Mouse (Mus musculus) hematopoietic stem cell, adult 5-6 weeks (primary cell): ENCODE results near the gene Klf11. TPM values are rescaled to one million over a fixed set of nuclear protein-coding genes. Genes with fewer than 3 reads are reported as not detected.

Experiments
- ATAC-seq, 2 experiments: fragments of 125-278 bp in 1 of 2; replicated peaks in 1 of 2; 2 replicates each; pipeline ENCODE4 v1.8.0; 2016 to 2017; ENCODE audit warnings: inconsistent platforms in 2 of 2, mild to moderate bottlenecking in 2 of 2, moderate number of reproducible peaks in 2 of 2, low read depth in 1 of 2, moderate TSS enrichment in 1 of 2; ENCODE audit not compliant: low FRiP score in 2 of 2, poor library complexity in 2 of 2, severe bottlenecking in 2 of 2, insufficient read depth in 1 of 2, low TSS enrichment in 1 of 2
- total RNA-seq: library from RNA; stranded (forward); fragments of 172-1452, 232-1000 nt; gene quantifications from 2 replicates; pipeline ENCODE4 v1.2.3, GENCODE M21; 2017

Gene Klf11
- total RNA-seq, 1 experiment from 2014 or later: 20.9 TPM

- ATAC-seq: no peak
Observed at GRCm38 (mm10) chr12:24645901-24646300, 5.2 kb upstream of the Klf11 start.

- no peak for ATAC-seq
Observed at GRCm38 (mm10) chr12:24648094-24648493, 3.0 kb upstream of the Klf11 start.

GRCm38 (mm10) chr12:24650415-24651062 lies 535 bp upstream of the Klf11 start:
- peak in 1 of 2 experiments; percentile 0; a peak in 1 of 4 replicates for ATAC-seq

GRCm38 (mm10) chr12:24651642-24652342 lies 718 bp downstream of the Klf11 start:
- peak; percentile 72 to 75 for ATAC-seq

- ATAC-seq: no peak
Observed at GRCm38 (mm10) chr12:24654065-24654862, 3.2 kb downstream of the Klf11 start.

GRCm38 (mm10) chr12:24656436-24656835 lies 5.4 kb downstream of the Klf11 start:
- no peak for ATAC-seq

- ATAC-seq: no peak
Observed at GRCm38 (mm10) chr12:24658998-24659397, 7.9 kb downstream of the Klf11 start.

- no peak for ATAC-seq
Observed at GRCm38 (mm10) chr12:24659923-24660322, 8.8 kb downstream of the Klf11 start.

GRCm38 (mm10) chr12:24661100-24661499 lies 10.0 kb downstream of the Klf11 start:
- peak in 1 of 2 experiments; percentile 29; a peak in 1 of 4 replicates for ATAC-seq

GRCm38 (mm10) chr12:24662131-24662530 lies 11.1 kb downstream of the Klf11 start:
- ATAC-seq: no peak

GRCm38 (mm10) chr12:24680096-24680491 lies 29.0 kb downstream of the Klf11 start:
- ATAC-seq: no peak

GRCm38 (mm10) chr12:24680492-24681285 lies 29.6 kb downstream of the Klf11 start:
- peak in 1 of 2 experiments; percentile 33; a peak in 1 of 4 replicates for ATAC-seq

- peak in 1 of 2 experiments; percentile 18; a peak in 2 of 4 replicates for ATAC-seq
Observed at GRCm38 (mm10) chr12:24681286-24682023, 30.4 kb downstream of the Klf11 start, which contains the start of gene Cys1. Gene Cys1 (minus strand): TSS chr12:24681813.

GRCm38 (mm10) chr12:24682563-24682962 lies 31.5 kb downstream of the Klf11 start:
- ATAC-seq: no peak

- no peak for ATAC-seq
Observed at GRCm38 (mm10) chr12:24683461-24683860, 32.4 kb downstream of the Klf11 start.

- ATAC-seq: no peak
Observed at GRCm38 (mm10) chr12:24686038-24686695, 35.1 kb downstream of the Klf11 start.
